Mouse (Mus musculus) small intestine, adult 2 months (tissue): ENCODE results near the gene Coa4. TPM values are rescaled to one million over a fixed set of nuclear protein-coding genes. Genes with fewer than 3 reads are reported as not detected.

Source experiments
- H3K27ac ChIP-seq: fragments of 200-500 bp; 2 replicates; pipeline ENCODE4 v1.5.1; 2012; ENCODE audit warnings: low read depth, low read length, control low read depth, inconsistent platforms; ENCODE audit not compliant: insufficient read depth
- H3K27me3 ChIP-seq: fragments of 200-500 bp; 2 replicates; pipeline ENCODE4 v1.6.1; 2012; ENCODE audit warnings: mild to moderate bottlenecking, moderate library complexity, low read length, inconsistent platforms; ENCODE audit not compliant: control insufficient read depth, insufficient read depth
- H3K36me3 ChIP-seq: fragments of 200-500 bp; 2 replicates; pipeline ENCODE4 v1.6.1; 2012; ENCODE audit warnings: mild to moderate bottlenecking, low read length, control low read depth, inconsistent platforms; ENCODE audit not compliant: control insufficient read depth, insufficient read depth
- H3K4me1 ChIP-seq: fragments of 200-500 bp; 2 replicates; pipeline ENCODE4 v1.6.1; 2012; ENCODE audit warnings: low read length, inconsistent platforms, mixed read lengths; ENCODE audit not compliant: control insufficient read depth, insufficient read depth, insufficient read length
- H3K4me3 ChIP-seq: fragments of 200-500 bp; 2 replicates; pipeline ENCODE4 v1.5.1; 2012; ENCODE audit warnings: low read depth, mild to moderate bottlenecking, control low read depth, inconsistent platforms, low read length, moderate library complexity
- CTCF ChIP-seq: fragments of 200-500 bp; IDR thresholded peaks from 2 replicates; pipeline ENCODE4 v1.5.1; 2012; ENCODE audit warnings: low read depth, mild to moderate bottlenecking, control low read depth, inconsistent platforms, low read length, moderate library complexity, mixed read lengths; ENCODE audit not compliant: insufficient replicate concordance, insufficient read length; ENCODE audit errors: extremely low read depth
- POLR2A ChIP-seq: fragments of 200-500 bp; IDR thresholded peaks from 2 replicates; pipeline ENCODE4 v1.6.1; 2012; ENCODE audit warnings: low read depth, mild to moderate bottlenecking, control low read depth, inconsistent platforms, low read length, moderate library complexity
- WGBS: fragments of 180-500 bp; shearing (Covaris S2); methylation state at CpG from one replicate; pipeline ENCODE4 v1.1.7; 2018; 5-methylcytosine and 5-hydroxymethylcytosine counted together
- polyA plus RNA-seq: library from polyadenylated mRNA; depleted of rRNA; stranded (reverse); fragments of >200 nt; gene quantifications from 2 replicates; pipeline ENCODE4 v1.2.3, GENCODE M21; 2012

The Coa4 gene
- polyA plus RNA-seq, 1 experiment = 14.8 TPM

DNA sequence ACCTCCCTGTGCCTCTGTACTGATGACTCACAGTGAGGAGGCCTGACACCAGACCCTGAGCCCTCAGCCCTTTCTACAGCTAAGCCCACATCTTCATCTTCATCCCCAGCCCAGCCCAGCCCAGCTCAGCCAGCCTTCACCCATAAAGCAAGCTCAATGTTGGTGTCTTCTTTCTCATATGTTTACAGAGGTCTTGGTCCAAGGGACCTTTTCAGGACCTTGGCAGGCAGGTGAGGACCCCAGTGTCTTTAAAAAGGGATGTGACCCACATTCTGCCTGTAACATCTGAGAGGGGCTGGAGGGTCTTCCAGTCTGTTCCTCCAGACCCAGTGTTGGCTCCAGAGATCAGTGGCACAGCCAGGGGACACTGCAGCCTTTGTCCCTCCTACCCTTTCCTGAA is 37.4 kb upstream of the Coa4 start:
- no peak overlapping the region for H3K4me3 ChIP-seq
- H3K27ac ChIP-seq = no peak overlapping the region
- no peaks in the 10 kb centered on the region for H3K27me3 ChIP-seq
- TF ChIP-seq CTCF (no peak), POLR2A (no peak)
- H3K4me1 ChIP-seq = peaks cover 33% of the 10 kb centered on the region
- H3K36me3 ChIP-seq = peaks cover 52% of the 10 kb centered on the region

DNA sequence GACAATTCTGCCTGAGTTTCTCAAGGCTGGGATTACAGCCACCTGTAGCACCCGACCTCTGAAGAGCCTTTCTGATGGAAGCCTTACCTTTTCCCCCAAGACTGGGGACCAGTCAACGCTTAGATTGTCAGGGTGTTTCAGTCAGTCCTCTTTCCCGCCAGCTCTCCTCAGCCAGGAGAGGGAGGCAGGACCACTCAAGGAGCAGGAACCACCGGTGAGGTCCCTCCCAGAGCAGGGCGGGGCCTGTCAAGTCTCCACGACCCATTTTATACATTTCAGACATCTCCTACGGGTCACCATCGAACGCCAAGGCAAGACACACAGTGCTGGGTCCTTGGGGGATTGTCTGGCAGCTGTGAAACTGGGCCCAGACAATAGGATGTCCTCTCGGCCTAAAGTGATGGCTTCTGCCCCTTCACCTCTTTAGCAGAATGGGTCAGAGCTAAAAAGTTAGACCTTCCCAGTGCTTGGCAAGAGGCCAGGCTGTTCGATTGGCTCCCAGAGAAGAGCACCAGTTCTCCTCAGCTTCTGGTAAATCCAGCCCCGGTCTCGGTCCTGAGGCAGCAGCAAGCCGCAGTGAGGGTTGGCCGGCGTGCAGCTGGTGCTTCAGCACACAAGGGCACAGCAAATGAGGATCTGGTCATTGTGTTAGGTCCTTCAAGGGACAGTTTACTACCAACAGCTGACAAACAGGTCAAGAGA is 36.4 kb upstream of the Coa4 start:
- no peak for TF ChIP-seq POLR2A
- TF ChIP-seq CTCF = no peak
- WGBS = 41% methylated on average over 16 of the region's 16 CpGs
- Histone ChIP-seq H3K27me3 (no peaks in the 10 kb centered on the region), H3K27ac (no peak overlapping the region; the same call in 1 of the 2 replicates), H3K36me3 (peaks cover 48% of the 10 kb centered on the region), H3K4me3 (no peak overlapping the region), H3K4me1 (peaks cover 32% of the 10 kb centered on the region)

DNA sequence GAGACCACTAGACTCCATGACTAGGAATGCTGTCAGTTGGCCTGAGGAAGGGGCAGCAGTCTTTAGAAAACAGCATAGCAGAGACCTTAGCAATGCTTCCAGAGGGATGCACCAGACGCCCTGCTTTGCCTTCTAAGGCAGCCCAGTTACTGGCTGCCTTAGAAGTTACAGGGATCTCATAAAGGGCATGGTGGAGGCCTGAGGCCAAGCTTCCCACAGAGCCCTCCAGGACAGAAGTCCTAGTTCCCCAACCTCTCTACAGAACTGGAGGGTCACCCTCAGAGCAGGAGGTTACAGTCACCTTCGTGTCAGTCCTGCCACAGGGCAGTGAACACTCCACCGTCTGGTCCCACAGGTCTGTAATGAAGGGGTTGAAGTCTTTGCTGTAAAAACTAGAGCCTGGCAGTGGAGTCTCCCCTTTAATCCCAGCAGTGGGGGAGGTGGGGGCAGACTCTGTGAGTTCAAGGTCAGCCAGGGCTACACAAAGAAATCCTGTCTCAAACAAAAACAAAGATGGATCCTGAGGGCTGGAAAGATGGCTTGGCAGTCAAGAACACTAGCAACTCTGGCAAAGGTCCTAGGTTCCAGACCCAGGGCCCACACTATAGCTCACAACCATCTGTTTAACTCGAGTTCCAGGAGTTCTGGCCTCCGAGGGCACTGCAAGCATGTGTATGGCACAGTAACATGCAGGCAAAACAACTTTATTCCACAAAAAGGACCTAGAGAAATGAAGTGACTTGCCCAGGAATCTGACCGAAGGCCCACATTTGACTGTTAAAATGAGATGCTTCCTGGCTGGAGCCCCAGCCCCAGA is 35.6 kb upstream of the Coa4 start:
- Histone ChIP-seq H3K27ac (no peak overlapping the region), H3K4me1 (peaks cover 28% of the 10 kb centered on the region), H3K36me3 (peaks cover 43% of the 10 kb centered on the region), H3K27me3 (no peaks in the 10 kb centered on the region), H3K4me3 (no peak overlapping the region)
- no peak for TF ChIP-seq POLR2A
- no peak for TF ChIP-seq CTCF
- 34% methylated on average over 6 of the region's 6 CpGs for WGBS

DNA sequence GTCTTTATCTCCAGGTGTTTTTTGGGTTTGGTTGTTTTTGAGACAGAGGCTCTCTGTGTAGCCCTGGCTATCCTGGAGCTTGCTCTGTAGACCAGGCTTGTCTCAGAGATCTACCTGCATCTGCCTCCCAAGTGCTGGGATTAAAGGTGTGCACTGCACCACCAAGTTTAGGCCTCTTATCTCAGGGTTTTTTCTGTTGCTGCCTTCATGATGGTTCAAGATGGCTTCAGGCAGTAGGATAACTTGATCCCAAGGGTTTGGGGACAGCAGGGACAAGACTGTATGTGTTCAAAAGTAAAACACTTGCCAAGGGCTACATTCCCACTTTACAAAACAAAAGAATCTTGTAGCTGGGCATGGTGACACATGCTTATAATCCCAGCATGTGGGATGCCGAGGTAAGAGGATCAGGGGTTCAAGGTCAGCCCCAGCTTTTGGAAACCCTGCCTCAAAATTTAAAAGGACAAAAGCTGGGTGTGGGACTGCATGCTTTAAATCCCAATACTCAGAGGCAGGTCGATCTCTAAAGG is 35.0 kb upstream of the Coa4 start:
- no peaks in the 10 kb centered on the region for H3K27me3 ChIP-seq
- WGBS = 12% methylated on average over 2 of the region's 2 CpGs
- peaks cover 36% of the 10 kb centered on the region for H3K36me3 ChIP-seq
- H3K4me1 ChIP-seq = peaks cover 21% of the 10 kb centered on the region
- no peak overlapping the region for H3K4me3 ChIP-seq
- H3K27ac ChIP-seq = no peak overlapping the region
- TF ChIP-seq POLR2A (no peak), CTCF (no peak)

DNA sequence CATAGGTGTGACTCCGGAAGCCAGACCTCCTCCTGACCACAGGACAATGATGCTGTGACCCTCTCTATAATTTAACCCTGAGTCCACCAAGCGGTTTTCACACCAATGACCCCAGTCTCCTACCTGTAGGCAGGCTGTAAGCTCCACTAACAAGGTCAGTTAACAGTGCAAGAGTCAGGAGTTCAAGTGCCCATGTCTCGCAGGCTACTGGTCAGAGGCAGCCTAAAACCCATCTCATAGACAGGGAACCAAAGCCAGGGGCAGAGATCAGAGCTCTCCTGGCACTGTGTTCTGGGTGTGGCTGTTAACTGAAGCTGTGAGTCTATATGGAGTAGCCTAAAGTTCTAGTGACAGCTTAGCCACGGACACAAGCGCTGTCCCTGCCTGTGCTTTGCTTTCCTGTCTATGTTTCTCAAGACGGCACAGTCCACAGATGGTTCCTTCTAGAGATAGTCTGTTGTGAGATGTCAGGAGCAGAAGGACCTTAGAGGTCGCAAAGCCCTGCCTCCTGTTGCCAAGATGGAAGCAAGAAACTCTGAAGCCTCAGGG is 34.4 kb upstream of the Coa4 start:
- H3K4me1 ChIP-seq = peaks cover 19% of the 10 kb centered on the region
- no peak overlapping the region for H3K4me3 ChIP-seq
- H3K27ac ChIP-seq = no peak overlapping the region
- H3K36me3 ChIP-seq = peaks cover 31% of the 10 kb centered on the region
- no peak for TF ChIP-seq POLR2A
- no peak for TF ChIP-seq CTCF
- H3K27me3 ChIP-seq = no peaks in the 10 kb centered on the region
- WGBS = 27% methylated on average over 7 of the region's 7 CpGs

DNA sequence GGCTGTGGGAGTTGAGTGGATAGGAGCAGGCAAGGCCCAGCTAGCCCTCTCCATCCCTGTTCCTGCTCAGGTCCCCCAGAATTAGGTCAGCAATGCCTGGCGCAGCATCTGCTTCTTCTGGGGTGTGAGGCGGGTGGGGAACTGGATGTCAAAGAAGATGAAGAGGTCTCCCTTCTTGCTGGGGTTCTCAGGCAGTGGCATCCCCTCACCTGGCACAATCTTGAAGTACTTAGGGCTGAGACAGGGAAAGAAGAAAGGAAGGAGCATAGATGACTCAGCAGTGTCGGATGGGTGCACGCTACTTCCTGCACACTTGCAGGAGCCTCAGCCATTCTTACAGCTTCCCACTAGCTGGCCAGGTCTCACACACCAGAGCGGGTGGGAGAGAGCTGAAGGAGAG is 33.8 kb upstream of the Coa4 start:
- Histone ChIP-seq H3K27ac (no peak overlapping the region), H3K36me3 (peaks cover 24% of the 10 kb centered on the region), H3K4me3 (no peak overlapping the region), H3K27me3 (no peaks in the 10 kb centered on the region), H3K4me1 (peaks cover 19% of the 10 kb centered on the region)
- WGBS = 32% methylated on average over 5 of the region's 5 CpGs
- TF ChIP-seq POLR2A (no peak), CTCF (no peak)

DNA sequence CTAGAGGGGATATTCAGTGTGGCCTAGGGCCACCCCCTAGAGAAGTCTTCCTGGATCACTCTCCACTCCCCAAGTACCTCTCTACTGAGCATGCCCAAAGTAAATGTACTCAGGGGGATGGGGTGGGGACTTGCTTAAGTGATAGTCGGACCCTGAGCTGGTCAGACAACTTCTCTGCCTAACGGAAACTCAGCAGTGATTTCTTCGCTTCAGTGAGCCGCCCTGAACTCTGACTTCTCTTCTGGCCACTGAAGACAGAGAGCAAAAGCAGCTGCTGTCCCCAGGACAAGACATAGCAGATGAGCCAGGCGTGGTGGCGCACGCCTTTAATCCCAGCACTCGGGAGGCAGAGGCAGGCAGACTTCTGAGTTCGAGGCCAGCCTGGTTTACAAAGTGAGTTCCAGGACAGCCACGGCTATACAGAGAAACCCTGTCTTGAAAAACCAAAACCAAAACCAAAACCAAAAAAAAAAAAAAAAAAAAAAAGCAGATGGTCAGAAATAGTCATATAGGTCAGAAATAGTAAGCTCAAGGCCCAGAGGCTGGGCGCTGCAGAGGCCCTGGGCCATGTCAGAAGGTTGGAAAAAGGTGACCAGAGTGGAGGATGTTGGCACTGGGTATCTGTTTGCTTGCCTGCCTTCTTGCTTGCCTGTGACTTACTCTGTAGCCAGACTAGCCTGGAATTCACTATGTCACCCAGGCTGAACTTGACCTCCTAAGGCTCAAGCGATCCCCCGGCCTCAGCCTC is 32.0 kb upstream of the Coa4 start:
- H3K36me3 ChIP-seq = peaks cover 6% of the 10 kb centered on the region
- no peak overlapping the region for H3K27ac ChIP-seq
- H3K4me3 ChIP-seq = no peak overlapping the region
- TF ChIP-seq POLR2A (no peak), CTCF (no peak)
- H3K27me3 ChIP-seq = no peaks in the 10 kb centered on the region
- WGBS = 42% methylated on average over 13 of the region's 13 CpGs
- peaks cover 19% of the 10 kb centered on the region for H3K4me1 ChIP-seq
